Mouse (Mus musculus) heart, adult 2 months (tissue): ENCODE measurements around the gene Rasgrf1. TPM values are rescaled to one million over a fixed set of nuclear protein-coding genes. Genes with fewer than 3 reads are reported as not detected.

Experiments used
- DNase-seq, 2 experiments: peaks; one replicate each; pipeline ENCODE4 v3.0.0; 2021
- H3K27ac ChIP-seq: fragments of 200-600 bp; 2 replicates; pipeline ENCODE4 v1.8.1; 2022
- H3K27me3 ChIP-seq: fragments of 200-500 bp; 2 replicates; pipeline ENCODE4 v1.6.1; 2012; ENCODE audit warnings: mild to moderate bottlenecking, low read length, inconsistent platforms, mixed read lengths; ENCODE audit not compliant: control insufficient read depth, insufficient read depth
- H3K36me3 ChIP-seq: fragments of 200-500 bp; 2 replicates; pipeline ENCODE4 v1.6.1; 2012; ENCODE audit warnings: low read length, inconsistent platforms; ENCODE audit not compliant: control insufficient read depth, insufficient read depth
- H3K4me1 ChIP-seq: fragments of 200-500 bp; 2 replicates; pipeline ENCODE4 v1.6.1; 2011; ENCODE audit warnings: low read length; ENCODE audit not compliant: control insufficient read depth, insufficient read depth
- H3K4me3 ChIP-seq: fragments of 200-600 bp; 2 replicates; pipeline ENCODE4 v1.8.1; 2022
- H3K79me2 ChIP-seq: fragments of 200-500 bp; replicated peaks from 2 replicates; pipeline ENCODE4 v1.6.1; 2012; ENCODE audit warnings: mild to moderate bottlenecking, inconsistent platforms, low read length, moderate library complexity, mixed read lengths; ENCODE audit not compliant: control insufficient read depth, insufficient read depth
- H3K9ac ChIP-seq: fragments of 200-500 bp; 2 replicates; pipeline ENCODE4 v1.6.1; 2012; ENCODE audit warnings: low read depth, mild to moderate bottlenecking, control low read depth, inconsistent platforms, low read length, mixed read lengths
- CTCF ChIP-seq: fragments of 200-600 bp; IDR thresholded peaks from 2 replicates; pipeline ENCODE4 v1.8.1; 2022; ENCODE audit warnings: antibody characterized with exemption, mild to moderate bottlenecking, moderate library complexity
- EP300 ChIP-seq: fragments of 200-500 bp; IDR thresholded peaks from 2 replicates; pipeline ENCODE4 v1.6.1; 2011; ENCODE audit warnings: low read depth, low read length, control low read depth; ENCODE audit not compliant: insufficient read depth
- POLR2A ChIP-seq: fragments of 200-500 bp; IDR thresholded peaks from 2 replicates; pipeline ENCODE4 v1.6.1; 2011; ENCODE audit warnings: mild to moderate bottlenecking, low read depth, low read length, control low read depth; ENCODE audit not compliant: insufficient read depth
- WGBS: fragments of 180-500 bp; shearing (Covaris S2); methylation state at CpG from one replicate; pipeline ENCODE4 v1.1.7; 2018; 5-methylcytosine and 5-hydroxymethylcytosine counted together
- intact Hi-C: fragments of 180-260 bp; cut with DNase I; formaldehyde crosslinking; loops from one replicate; pipeline ENCODE4 v1.15.1; 2025
- polyA plus RNA-seq: library from polyadenylated mRNA; depleted of rRNA; stranded (reverse); fragments of >200 nt; gene quantifications from 2 replicates; pipeline ENCODE4 v1.2.3, GENCODE M21; 2012
- total RNA-seq, 2 experiments: library from RNA; stranded (reverse); gene quantifications; 2 replicates each; pipeline ENCODE4 v1.2.3; 2021

Gene Rasgrf1
- total and polyA plus RNA-seq, 3 experiments, result not detected

- Histone ChIP-seq H3K27ac (no peak overlapping the region), H3K36me3 (no peaks in the 10 kb centered on the region), H3K27me3 (no peaks in the 10 kb centered on the region), H3K4me1 (peaks cover 1% of the 10 kb centered on the region; the same call in 1 of the 2 replicates), H3K9ac (no peak overlapping the region), H3K4me3 (no peak overlapping the region), H3K79me2 (no peaks in the 10 kb centered on the region)
- no peak for DNase-seq
- TF ChIP-seq POLR2A, result no peak
- no peak for TF ChIP-seq CTCF
- no peak for TF ChIP-seq EP300
- WGBS, result 79% methylated on average over 3 of the region's 3 CpGs
- intact Hi-C loops, result no loop called here
These were observed 96.7 kb downstream of the Rasgrf1 start for GRCm38 (mm10) chr9:90006432-90006831.

GRCm38 (mm10) chr9:90007094-90007493 lies 97.4 kb downstream of the Rasgrf1 start:
- no peaks in the 10 kb centered on the region for H3K36me3 ChIP-seq
- H3K27me3 ChIP-seq, result no peaks in the 10 kb centered on the region
- no peak overlapping the region for H3K9ac ChIP-seq
- 28% methylated on average over 2 of the region's 2 CpGs for WGBS
- H3K27ac ChIP-seq, result no peak overlapping the region
- no peak overlapping the region for H3K4me3 ChIP-seq
- no peak for DNase-seq
- TF ChIP-seq POLR2A (no peak), EP300 (no peak), CTCF (no peak)
- intact Hi-C loops, result no loop called here
- no peaks in the 10 kb centered on the region for H3K79me2 ChIP-seq
- H3K4me1 ChIP-seq, result peaks cover 1% of the 10 kb centered on the region; the same call in 1 of the 2 replicates

- H3K27ac ChIP-seq, result no peak overlapping the region
- intact Hi-C loops, result no loop called here
- no peaks in the 10 kb centered on the region for H3K79me2 ChIP-seq
- DNase-seq, result no peak
- WGBS, result 69% methylated on average over 6 of the region's 6 CpGs
- no peak overlapping the region for H3K4me3 ChIP-seq
- no peaks in the 10 kb centered on the region for H3K4me1 ChIP-seq
- no peak for TF ChIP-seq POLR2A
- TF ChIP-seq CTCF, result no peak
- no peak for TF ChIP-seq EP300
- no peak overlapping the region for H3K9ac ChIP-seq
- H3K27me3 ChIP-seq, result no peaks in the 10 kb centered on the region
- H3K36me3 ChIP-seq, result no peaks in the 10 kb centered on the region
These were observed 98.4 kb downstream of the Rasgrf1 start for GRCm38 (mm10) chr9:90008138-90008537.

GRCm38 (mm10) chr9:90011849-90012248 lies 102.1 kb downstream of the Rasgrf1 start:
- 53% methylated on average over 2 of the region's 2 CpGs for WGBS
- Histone ChIP-seq H3K4me3 (no peak overlapping the region), H3K36me3 (no peaks in the 10 kb centered on the region), H3K27me3 (no peaks in the 10 kb centered on the region; the same call in 1 of the 2 replicates), H3K79me2 (no peaks in the 10 kb centered on the region), H3K9ac (no peak overlapping the region), H3K4me1 (no peaks in the 10 kb centered on the region), H3K27ac (no peak overlapping the region)
- intact Hi-C loops, result no loop called here
- TF ChIP-seq EP300, result no peak
- no peak for TF ChIP-seq POLR2A
- no peak for TF ChIP-seq CTCF
- DNase-seq, result no peak

GRCm38 (mm10) chr9:90014649-90015048 lies 104.9 kb downstream of the Rasgrf1 start:
- Histone ChIP-seq H3K79me2 (no peaks in the 10 kb centered on the region), H3K4me1 (no peaks in the 10 kb centered on the region), H3K4me3 (no peak overlapping the region), H3K9ac (no peak overlapping the region), H3K27ac (no peak overlapping the region), H3K36me3 (no peaks in the 10 kb centered on the region), H3K27me3 (no peaks in the 10 kb centered on the region; the same call in 1 of the 2 replicates)
- DNase-seq, result no peak
- intact Hi-C loops, result no loop called here
- TF ChIP-seq EP300, result no peak
- TF ChIP-seq POLR2A, result no peak
- no peak for TF ChIP-seq CTCF
- WGBS, result 69% methylated on average over 3 of the region's 3 CpGs

- H3K4me3 ChIP-seq, result no peak overlapping the region
- no peaks in the 10 kb centered on the region; the same call in 1 of the 2 replicates for H3K27me3 ChIP-seq
- H3K36me3 ChIP-seq, result no peaks in the 10 kb centered on the region
- WGBS, result 76% methylated on average over 6 of the region's 6 CpGs
- intact Hi-C loops, result no loop called here
- H3K9ac ChIP-seq, result no peak overlapping the region
- DNase-seq, result no peak
- no peaks in the 10 kb centered on the region for H3K4me1 ChIP-seq
- no peaks in the 10 kb centered on the region for H3K79me2 ChIP-seq
- no peak overlapping the region for H3K27ac ChIP-seq
- TF ChIP-seq POLR2A, result no peak
- no peak for TF ChIP-seq EP300
- TF ChIP-seq CTCF, result no peak
These were observed 106.5 kb downstream of the Rasgrf1 start for GRCm38 (mm10) chr9:90016204-90016603.
